Mouse (Mus musculus) adrenal gland, postnatal 14 days (tissue): ENCODE results near the gene Rfx2. TPM values are rescaled to one million over a fixed set of nuclear protein-coding genes. Genes with fewer than 3 reads are reported as not detected.

Experiments
- DNase-seq: peaks from one replicate; pipeline ENCODE4 v3.0.0; 2021; ENCODE audit warnings: mixed read lengths
- total RNA-seq: library from RNA; stranded (reverse); gene quantifications from 2 replicates; pipeline ENCODE4 v1.2.3, GENCODE M21; 2021

Rfx2 gene
- total RNA-seq, 1 experiment from 2014 or later = 5.9 TPM

GRCm38 (mm10) chr17:56754271-56755185, 76.3 kb downstream of the Rfx2 start:
- no peak for DNase-seq

DNA sequence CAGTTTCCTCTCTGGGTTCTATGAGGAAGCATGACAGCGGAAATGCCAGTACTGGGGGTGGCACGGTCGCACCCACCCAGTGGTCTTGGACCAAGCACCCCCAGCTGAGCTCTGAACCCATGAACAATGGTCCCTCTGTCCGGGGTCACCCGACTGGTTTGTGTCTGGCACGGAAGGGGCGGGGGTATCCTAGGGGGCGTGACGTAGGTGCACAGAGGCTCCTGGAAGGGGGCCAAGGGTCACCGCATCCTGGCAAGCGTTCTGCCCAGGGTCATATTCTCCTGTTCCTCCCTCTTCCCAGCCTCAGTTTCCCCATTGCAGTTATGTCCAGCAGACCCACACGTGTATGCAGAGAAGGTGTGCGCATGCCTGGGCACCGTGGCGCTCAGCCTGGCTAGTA, 77.4 kb downstream of the Rfx2 start:
- no peak for DNase-seq

- peak; percentile 68 for DNase-seq
Measured at GRCm38 (mm10) chr17:56751404-56752072, 79.3 kb downstream of the Rfx2 start.

GRCm38 (mm10) chr17:56744173-56744572, 86.6 kb downstream of the Rfx2 start:
- DNase-seq = no peak

- no peak for DNase-seq
Measured at GRCm38 (mm10) chr17:56740788-56741160, 90.0 kb downstream of the Rfx2 start.

GRCm38 (mm10) chr17:56740118-56740787, 90.6 kb downstream of the Rfx2 start:
- no peak for DNase-seq

DNA sequence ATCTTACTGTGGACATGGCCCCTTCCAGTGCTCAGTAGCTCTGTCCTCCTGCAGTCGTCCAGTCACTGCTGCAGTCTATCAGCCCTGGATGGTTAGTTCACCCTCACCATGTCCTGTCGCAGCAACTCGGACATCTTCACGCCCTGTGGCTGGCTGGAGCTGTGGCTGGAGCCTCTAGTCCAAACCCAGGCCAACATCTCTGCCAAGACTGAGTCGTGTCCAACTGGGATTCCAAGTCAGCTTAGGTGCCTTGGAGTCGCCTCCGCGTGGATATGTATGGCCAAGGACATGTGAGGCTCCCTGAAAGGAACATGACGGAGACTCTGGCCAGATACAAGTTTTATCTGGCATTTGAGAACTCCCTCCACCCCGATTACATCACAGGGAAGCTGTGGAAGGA, 92.6 kb downstream of the Rfx2 start:
- DNase-seq = peak; percentile 56

GRCm38 (mm10) chr17:56736534-56736933, 94.3 kb downstream of the Rfx2 start:
- no peak for DNase-seq

DNA sequence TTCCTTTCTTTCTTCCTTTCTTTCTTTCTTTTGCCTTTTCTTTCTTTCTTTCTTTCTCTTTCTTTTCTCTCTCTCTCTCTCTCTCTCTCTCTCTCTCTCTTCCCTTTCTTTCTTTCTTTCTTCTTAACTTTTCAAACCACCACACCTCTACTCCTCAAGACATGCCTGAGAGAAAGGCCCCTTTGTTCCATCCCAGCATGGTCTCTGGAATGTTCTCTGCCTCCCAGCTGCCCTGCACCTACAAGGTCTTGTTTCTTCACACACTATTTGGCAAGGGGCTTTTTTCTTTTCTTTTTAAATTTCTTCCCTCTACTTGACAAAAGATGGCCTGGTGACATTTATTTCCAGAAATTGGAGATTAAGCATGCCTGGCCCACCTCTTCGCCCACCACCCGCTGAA, 101.2 kb downstream of the Rfx2 start:
- no peak for DNase-seq

GRCm38 (mm10) chr17:56729151-56729550, 101.7 kb downstream of the Rfx2 start:
- DNase-seq = no peak

GRCm38 (mm10) chr17:56728117-56728516, 102.7 kb downstream of the Rfx2 start:
- no peak for DNase-seq

GRCm38 (mm10) chr17:56727659-56728058, 103.2 kb downstream of the Rfx2 start:
- no peak for DNase-seq

DNA sequence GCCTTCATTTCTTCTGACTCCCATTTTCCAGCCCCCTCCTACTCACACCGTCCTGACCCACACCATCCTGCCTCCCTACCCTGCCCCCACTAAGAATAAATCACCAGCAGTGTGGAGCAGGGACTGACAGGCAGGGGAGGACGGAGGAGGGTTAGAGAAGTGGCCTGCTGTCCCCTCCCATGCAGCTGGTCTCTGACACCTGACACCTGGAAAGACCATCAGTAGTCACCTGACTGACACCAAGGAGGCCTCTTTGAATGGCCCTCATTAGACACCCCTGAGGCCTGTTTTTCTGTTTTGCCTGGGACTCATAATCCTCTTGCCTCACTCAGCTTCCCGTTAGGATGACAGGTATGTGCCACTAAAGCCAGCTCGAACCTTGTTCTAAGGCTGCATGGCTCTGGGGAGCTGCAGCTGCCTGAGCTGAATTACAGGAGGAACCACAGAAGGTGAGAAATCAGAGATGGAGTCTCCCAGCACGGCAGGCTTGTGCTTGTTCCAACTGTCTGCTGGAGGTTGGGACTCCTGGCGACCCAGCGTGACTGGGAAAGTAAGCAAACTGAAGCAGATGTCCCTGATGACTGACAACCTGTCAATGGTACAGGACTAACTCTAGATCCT, 103.7 kb downstream of the Rfx2 start:
- no peak for DNase-seq

Other genes with a start within 250 kb of the Rfx2 start
- 112 and 141 TPM in 2 replicates for gene Safb2, start 246.4 kb downstream of the Rfx2 start, total RNA-seq
- 104 and 121 TPM in 2 replicates for gene Safb, start 246.2 kb downstream of the Rfx2 start, total RNA-seq
- gene 2410015M20Rik, start 221.2 kb downstream of the Rfx2 start, total RNA-seq = 450 and 452 TPM in 2 replicates
- 845 and 964 TPM in 2 replicates for gene Rpl36, start 217.6 kb downstream of the Rfx2 start, total RNA-seq
- gene Lonp1, start 204.1 kb downstream of the Rfx2 start, total RNA-seq = 332 and 338 TPM in 2 replicates
- gene Catsperd, start 202.9 kb downstream of the Rfx2 start, total RNA-seq = 1.8 and 2.0 TPM in 2 replicates
- 59.4 and 63.8 TPM in 2 replicates for gene Ranbp3, start 157.7 kb downstream of the Rfx2 start, total RNA-seq
- 382 and 386 TPM in 2 replicates for gene Ndufa11, start 113.2 kb downstream of the Rfx2 start, total RNA-seq
- gene Vmac, start 113.0 kb downstream of the Rfx2 start, total RNA-seq = 22.3 and 23.9 TPM in 2 replicates
- 4.5 and 4.8 TPM in 2 replicates for gene Nrtn, start 73.5 kb downstream of the Rfx2 start, total RNA-seq
- 29.1 and 37.2 TPM in 2 replicates for gene Dus3l, start 66.3 kb downstream of the Rfx2 start, total RNA-seq
- gene Prr22, start 60.8 kb downstream of the Rfx2 start, total RNA-seq = 0.30 and 1.0 TPM in 2 replicates
- 0.44 and 0.64 TPM in 2 replicates for gene Acsbg2, start 43.4 kb upstream of the Rfx2 start, total RNA-seq
- gene 1700061G19Rik, start 44.5 kb upstream of the Rfx2 start, total RNA-seq = 7.2 and 7.3 TPM in 2 replicates
- 29.0 and 33.6 TPM in 2 replicates for gene Mllt1, start 104.4 kb upstream of the Rfx2 start, total RNA-seq
- not detected in 2 replicates for gene Acer1, start 151.1 kb upstream of the Rfx2 start, total RNA-seq
- 106 and 107 TPM in 2 replicates for gene Clpp, start 159.3 kb upstream of the Rfx2 start, total RNA-seq
- 65.6 and 67.0 TPM in 2 replicates for gene Alkbh7, start 166.3 kb upstream of the Rfx2 start, total RNA-seq
- 1.1 TPM in 1 of 2 replicates, not detected in the other for gene Pspn, start 169.0 kb upstream of the Rfx2 start, total RNA-seq
- gene Gtf2f1, start 180.3 kb upstream of the Rfx2 start, total RNA-seq = 53.7 and 63.7 TPM in 2 replicates
- not detected in 2 replicates for gene Gm17949, start 180.5 kb upstream of the Rfx2 start, total RNA-seq
- gene Khsrp, start 200.5 kb upstream of the Rfx2 start, total RNA-seq = 90.2 and 99.9 TPM in 2 replicates
- gene Slc25a41, start 210.6 kb upstream of the Rfx2 start, total RNA-seq = not detected in 2 replicates
- gene Crb3, start 228.1 kb upstream of the Rfx2 start, total RNA-seq = 0.38 and 1.4 TPM in 2 replicates
- 91.4 and 116 TPM in 2 replicates for gene Slc25a23, start 228.8 kb upstream of the Rfx2 start, total RNA-seq
- 1.7 and 9.7 TPM in 2 replicates for gene Dennd1c, start 247.5 kb upstream of the Rfx2 start, total RNA-seq